Mouse (Mus musculus): ENCODE measurements at regions not wholly inside any gene's neighbourhood (a gene's known extent, or its start where the extent isn't known, plus 50 kb on each side); places are given as distances from the start of the nearest gene placed in this dataset.

DNA sequence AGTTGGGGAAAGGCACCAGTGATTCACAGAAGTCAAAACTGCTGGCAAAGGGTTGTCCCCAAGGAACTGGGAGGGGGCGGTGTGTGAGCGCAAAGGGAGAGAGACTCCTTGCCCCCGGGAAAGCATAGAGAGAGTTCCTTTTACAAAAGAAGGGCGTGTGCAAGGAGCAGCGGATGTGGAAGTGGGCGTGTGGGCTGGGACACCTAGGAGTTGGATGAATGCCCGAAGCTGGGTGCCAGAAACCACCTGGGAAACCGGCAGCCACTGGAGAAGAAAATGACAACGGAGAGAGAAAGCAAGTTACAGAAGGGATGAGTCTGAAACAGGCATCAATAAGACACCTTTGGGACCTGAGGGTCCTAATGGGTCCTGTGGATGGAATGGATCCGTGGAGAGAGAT lies 133.8 kb upstream of the Hmga2 start:
- no peak for DNase-seq

GRCm38 (mm10) chr10:120604506-120604905 lies 128.2 kb upstream of the Hmga2 start:
- no peak for DNase-seq

DNA sequence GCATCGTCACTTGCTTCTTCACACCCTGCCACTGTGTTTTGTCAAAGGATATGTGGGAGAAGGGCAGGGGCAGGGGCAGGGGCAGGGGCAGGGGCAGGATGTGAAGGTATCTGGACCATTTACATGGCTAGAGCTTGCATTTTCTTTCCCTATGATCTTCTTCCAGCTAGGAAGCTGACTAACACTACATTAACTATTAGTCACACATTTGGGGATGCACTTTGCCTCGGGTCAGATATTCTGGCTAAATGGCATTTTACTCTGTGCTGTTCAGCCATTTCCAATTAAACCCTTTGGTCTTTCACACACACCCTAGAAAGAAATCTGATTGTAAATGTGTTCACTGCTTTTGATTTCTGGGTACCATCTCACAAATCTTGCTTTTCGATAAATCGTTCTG lies 126.9 kb upstream of the Hmga2 start:
- DNase-seq = no peak

- DNase-seq = no peak
These were observed 124.5 kb upstream of the Hmga2 start for GRCm38 (mm10) chr10:120600735-120601134.

DNA sequence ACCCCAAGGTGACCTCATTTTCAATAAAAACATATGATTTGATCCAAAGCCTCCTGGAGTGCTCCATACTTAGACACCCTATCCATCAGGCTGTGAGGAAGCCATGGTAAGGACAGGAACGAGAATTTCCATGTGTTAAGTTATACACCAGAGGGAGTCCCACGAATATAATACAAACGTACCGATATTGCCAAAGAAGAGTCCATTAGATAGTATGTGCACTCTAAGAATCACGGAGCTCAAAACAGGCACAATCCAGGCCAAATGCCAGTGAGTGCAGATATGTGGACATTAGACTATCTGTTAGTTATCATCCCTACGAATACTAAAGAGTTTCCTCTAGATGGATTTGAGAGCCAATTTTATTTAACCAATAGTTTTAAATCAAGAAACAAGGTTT lies 123.3 kb upstream of the Hmga2 start:
- DNase-seq = no peak

GRCm38 (mm10) chr10:120597320-120597887 lies 121.1 kb upstream of the Hmga2 start:
- DNase-seq = no peak

DNA sequence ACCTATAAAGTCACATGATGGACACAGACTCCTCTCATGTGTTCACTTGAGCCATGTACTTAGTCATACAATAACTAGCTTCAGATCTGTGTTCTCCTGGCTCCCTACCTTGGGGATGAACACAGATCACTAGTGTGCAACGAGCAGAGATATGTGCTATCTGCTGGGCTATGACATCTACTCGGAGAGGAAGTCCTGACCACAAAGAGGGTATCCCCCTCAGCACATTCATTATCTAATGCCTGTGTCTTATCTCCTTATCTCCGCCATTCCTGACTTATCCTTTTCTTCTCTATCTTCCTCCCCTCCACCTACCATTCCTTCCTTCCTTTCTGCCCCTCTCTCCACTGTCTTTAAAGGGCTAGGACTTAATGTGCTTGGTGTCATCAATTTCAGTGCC lies 118.9 kb upstream of the Hmga2 start:
- DNase-seq = no peak

GRCm38 (mm10) chr10:120593876-120594275 lies 117.6 kb upstream of the Hmga2 start:
- DNase-seq = no peak

- DNase-seq = no peak
These were observed 113.4 kb upstream of the Hmga2 start for GRCm38 (mm10) chr10:120589659-120590058.

DNA sequence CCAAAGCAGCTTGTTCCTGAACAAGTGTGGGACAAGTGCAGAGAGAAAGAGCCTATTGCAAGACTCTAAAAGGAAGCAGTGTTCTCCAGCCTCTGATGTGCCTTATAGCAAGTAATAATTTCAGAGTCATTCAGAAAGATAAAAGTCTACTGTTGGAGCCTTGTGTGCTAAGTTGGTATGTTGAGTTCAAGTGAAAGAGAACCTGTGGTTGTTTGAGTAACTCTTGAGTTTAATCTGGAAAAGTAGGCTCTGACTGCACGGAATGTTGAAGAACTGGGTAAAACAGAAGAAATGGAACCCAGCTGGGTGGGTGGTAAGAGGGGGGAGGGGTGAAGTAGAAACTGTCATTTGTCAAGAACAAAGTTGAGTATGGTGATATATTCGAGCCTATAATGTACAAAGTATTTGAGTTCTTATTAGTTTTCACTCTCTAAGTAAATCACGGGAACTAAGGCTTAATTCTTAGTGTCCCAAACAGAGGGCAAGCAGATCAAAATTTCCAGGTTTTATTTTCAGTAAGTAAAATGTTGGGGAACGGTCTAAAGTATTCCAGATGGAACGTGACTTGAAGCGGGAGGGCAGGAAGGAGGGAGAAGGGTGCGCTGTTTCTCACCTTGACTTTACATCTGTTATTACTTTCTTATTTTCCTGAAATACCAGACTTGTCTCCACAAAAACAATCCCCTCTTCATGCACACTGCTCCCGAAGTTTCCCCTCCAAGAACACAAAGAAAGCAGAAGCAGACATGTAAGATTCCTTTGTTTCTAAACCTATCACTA lies 111.8 kb upstream of the Hmga2 start:
- no peak for DNase-seq

DNA sequence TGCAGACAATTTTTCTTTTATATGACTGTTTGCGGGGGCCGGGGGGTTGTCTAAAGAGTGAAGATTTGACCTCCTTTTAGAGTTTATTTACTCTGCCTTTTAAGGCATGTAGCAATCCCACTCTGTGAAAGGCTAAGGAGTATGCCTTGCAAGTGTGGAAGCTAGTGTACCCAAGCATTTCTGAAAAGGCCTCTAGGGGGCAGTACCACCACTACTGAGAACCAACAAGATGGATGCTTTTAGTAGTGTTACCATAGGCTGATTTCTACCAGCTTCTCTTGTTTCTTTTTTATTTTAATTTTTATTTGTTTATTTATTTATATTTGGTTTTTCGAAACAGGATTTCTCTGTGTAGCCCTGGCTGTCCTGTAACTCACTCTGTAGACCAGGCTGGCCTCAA lies 110.9 kb upstream of the Hmga2 start:
- DNase-seq = no peak

GRCm38 (mm10) chr10:120582497-120582896 lies 106.2 kb upstream of the Hmga2 start:
- DNase-seq = no peak

DNA sequence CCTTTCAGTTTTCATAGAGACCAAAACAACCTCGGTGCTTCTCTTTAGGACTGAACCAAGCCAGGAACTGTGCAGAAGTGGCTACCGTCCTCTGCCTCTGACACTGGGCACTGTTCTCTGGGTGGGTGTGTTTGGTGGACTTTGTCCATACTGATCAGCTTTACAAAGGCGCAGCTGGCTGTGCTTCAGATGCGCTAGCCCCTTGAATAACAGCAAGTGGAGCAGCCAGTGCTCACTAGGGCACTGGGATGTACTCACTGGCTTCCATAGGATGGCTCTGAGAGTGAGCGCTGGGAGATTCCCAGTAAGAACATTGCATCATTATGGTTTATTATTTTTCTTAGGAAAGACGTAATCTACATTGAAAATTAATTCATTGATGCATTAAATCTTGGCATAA lies 105.3 kb upstream of the Hmga2 start:
- no peak for DNase-seq

- no peak for DNase-seq
These were observed 100.6 kb upstream of the Hmga2 start for GRCm38 (mm10) chr10:120576886-120577285.

GRCm38 (mm10) chr10:120576148-120576547 lies 99.9 kb upstream of the Hmga2 start:
- DNase-seq = no peak

DNA sequence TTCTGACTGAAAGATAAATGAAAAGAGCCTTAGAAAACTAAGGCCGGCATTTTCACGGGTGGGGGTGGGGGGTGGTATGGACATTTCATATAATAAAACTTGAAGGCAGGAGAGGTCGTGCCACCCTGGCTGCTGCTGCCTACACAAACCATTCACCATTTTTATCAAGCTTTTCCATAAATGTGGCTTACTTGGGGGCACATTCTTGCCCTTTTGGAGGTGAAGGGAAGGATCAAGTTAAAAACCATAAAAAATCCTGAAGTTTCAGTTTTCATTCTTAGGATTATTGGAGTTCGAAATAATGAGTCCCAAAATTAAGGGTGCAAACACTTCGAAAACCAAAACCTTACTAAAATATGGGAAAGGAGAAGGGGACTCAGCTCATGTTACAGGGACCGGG lies 95.1 kb upstream of the Hmga2 start:
- no peak for DNase-seq

DNA sequence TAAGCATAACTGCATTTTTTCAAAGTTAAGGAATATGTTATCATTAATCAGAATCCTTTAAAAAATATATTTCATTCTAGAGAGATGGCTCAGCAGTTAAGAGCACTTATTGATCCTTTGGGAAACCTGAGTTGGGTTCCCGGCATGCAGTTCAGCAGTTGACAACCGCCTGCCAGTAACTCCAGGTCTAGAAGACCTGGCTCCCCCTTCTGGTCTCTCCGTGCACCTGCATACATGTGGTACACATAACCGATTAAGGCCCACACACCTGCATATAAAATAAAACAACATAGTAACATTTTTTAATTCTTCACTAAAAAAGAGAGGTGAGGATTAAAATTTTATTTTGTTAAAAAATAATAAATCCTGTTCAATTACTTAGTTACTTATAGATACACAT lies 89.7 kb upstream of the Hmga2 start:
- no peak for DNase-seq

DNA sequence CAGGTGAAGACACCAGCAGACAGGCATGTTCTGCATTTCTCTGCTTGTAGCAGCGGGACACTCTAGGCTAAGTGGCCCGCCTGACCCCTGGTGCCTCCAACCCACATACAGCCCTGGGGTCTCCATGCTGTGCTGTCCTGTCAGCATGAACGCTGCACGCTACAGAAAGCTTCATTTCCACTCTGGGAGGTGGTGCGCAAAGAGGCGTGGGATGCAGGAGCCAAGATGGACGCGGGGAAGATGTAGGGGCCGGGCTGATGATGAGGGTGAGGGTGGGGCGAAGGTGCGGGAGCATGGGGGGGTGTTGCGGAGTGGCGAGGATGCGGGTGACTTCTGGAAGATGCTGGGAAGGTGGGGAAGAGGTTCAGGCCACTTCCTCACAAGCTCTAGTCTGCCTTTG lies 88.6 kb upstream of the Hmga2 start:
- DNase-seq = no peak

- DNase-seq = no peak
These were observed 87.7 kb upstream of the Hmga2 start for GRCm38 (mm10) chr10:120563926-120564325.

GRCm38 (mm10) chr10:120561821-120562220 lies 85.6 kb upstream of the Hmga2 start:
- DNase-seq = no peak

GRCm38 (mm10) chr10:120557850-120558447 lies 81.7 kb upstream of the Hmga2 start:
- DNase-seq = no peak

DNA sequence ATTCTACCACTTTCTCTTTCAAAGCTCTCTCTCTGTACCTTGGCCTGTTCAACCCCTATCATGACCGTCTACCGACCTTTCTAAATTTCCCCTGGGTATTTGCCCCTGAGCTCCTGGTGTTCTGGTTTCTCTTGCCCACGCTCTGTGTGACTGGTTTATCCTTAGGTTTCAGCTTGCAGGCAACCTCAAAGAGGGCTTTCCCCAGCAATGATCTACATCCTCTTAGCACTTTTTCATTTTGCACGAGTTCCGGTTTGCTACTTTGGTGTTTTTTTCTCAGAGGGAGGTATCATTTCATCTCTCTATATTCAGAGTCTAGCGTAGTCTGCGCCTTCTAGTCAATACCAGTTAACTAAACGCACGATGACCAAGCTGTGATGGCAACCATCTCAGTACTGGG lies 79.8 kb upstream of the Hmga2 start:
- DNase-seq = no peak

DNA sequence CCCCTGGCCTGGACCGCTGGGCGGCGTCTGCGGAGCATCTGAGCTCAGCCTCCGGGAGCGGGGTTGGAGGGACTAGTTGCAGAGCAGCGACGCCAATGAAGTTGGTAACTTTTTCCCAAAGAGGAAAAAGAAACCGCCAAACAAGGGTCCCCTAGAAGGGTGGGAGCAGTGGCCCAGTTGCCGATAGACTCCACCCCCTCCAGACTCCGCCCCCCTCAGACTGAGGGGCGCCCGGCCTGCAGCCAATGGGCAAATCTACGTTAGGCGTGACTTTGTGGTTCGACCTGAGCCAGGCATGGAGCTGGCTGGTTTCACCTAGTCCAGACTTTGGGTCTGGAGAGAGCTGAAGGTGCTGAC lies 76.8 kb upstream of the Hmga2 start:
- no peak for DNase-seq

- no peak for DNase-seq
These were observed 76.2 kb upstream of the Hmga2 start for GRCm38 (mm10) chr10:120552341-120553096.

Data from layer of hippocampus, adult 9-11 months (tissue).